Mouse (Mus musculus): ENCODE measurements at regions not wholly inside any gene's neighbourhood (a gene's known extent, or its start where the extent isn't known, plus 50 kb on each side); places are given as distances from the start of the nearest gene placed in this dataset.

GRCm38 (mm10) chr1:99237214-99237613, 535.4 kb upstream of the Cntnap5b start:
- no peak for TF ChIP-seq CTCF (IDR thresholded peaks at IDR 0.05; ENCODE audit: borderline replicate concordance, insufficient read depth, low read length)
- TF ChIP-seq POLR2A (IDR thresholded peaks at IDR 0.05; ENCODE audit: low read depth, low read length), result no peak
